Comparison of ENCODE assay signal across 8 mouse cellular contexts in the genomic region with DNA sequence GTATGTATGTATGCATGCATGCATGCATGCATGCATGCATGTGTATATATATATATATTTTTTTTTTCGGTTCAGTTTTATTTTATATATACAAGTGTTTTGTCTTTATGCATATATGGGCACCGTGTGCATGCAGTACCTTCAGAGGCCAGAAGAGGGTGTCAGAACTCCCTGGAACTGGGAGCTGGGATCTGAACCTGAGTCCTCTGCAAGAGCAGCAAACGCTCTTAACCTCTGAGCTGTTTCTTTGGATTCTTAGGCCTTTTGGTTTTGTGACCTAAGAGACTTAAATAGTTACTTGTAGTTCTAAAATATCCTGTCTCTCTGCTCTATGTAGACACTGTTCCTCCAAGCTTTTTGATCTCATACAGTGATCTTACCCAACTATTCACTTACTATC. TPM values are rescaled to one million over a fixed set of nuclear protein-coding genes. Genes with fewer than 3 reads are reported as not detected.
DNase-seq lines count a peak whose midpoint lies in the region; ATAC-seq and TF ChIP-seq lines count a peak whose summit lies in the region.

No protein-coding gene starts in this region.

- peak; percentile 74 for DNase-seq in forebrain, embryonic 11.5 days (ENCODE audit: low spot score)
- DNase-seq in midbrain, embryonic 10.5 days (ENCODE audit: low spot score): peak; percentile 58
- peak; percentile 77 to 79 for DNase-seq in kidney, postnatal 4 days
- peak; percentile 61 for DNase-seq in stomach, postnatal 0 days (ENCODE audit: low spot score)
- DNase-seq in frontal cortex, postnatal 25 days (ENCODE audit: low spot score in 2 of 2): no peak

- no peak overlapping the region for H3K4me2 ChIP-seq in forebrain, embryonic 11.5 days (ENCODE audit: low read depth, low read length, severe bottlenecking)
- H3K4me2 ChIP-seq in forebrain, embryonic 12.5 days: no peak overlapping the region
- H3K4me2 ChIP-seq in midbrain, embryonic 16.5 days (ENCODE audit: low read length): no peak overlapping the region
- no peak overlapping the region for H3K4me2 ChIP-seq in stomach, postnatal 0 days (replicated peaks; ENCODE audit: low read depth)

- no peak overlapping the region for H3K4me3 ChIP-seq in forebrain, embryonic 11.5 days (ENCODE audit: low read depth, low read length)
- H3K4me3 ChIP-seq in forebrain, embryonic 12.5 days (replicated peaks): no peak overlapping the region
- H3K4me3 ChIP-seq in midbrain, embryonic 10.5 days: no peak overlapping the region
- H3K4me3 ChIP-seq in midbrain, embryonic 16.5 days (ENCODE audit: low read depth, low read length): no peak overlapping the region
- no peak overlapping the region for H3K4me3 ChIP-seq in bone marrow, adult 2 months (replicated peaks; ENCODE audit: control insufficient read depth, low read depth, low read length)
- no peak overlapping the region for H3K4me3 ChIP-seq in stomach, postnatal 0 days (ENCODE audit: low read depth, low read length)

- H3K9ac ChIP-seq in forebrain, embryonic 11.5 days (ENCODE audit: low read length): no peak overlapping the region
- no peak overlapping the region for H3K9ac ChIP-seq in forebrain, embryonic 12.5 days
- H3K9ac ChIP-seq in midbrain, embryonic 16.5 days (ENCODE audit: low read depth, low read length): no peak overlapping the region
- H3K9ac ChIP-seq in stomach, postnatal 0 days (ENCODE audit: low read length): no peak overlapping the region

- H3K27ac ChIP-seq in forebrain, embryonic 11.5 days (ENCODE audit: low read depth, low read length): no peak overlapping the region
- H3K27ac ChIP-seq in forebrain, embryonic 12.5 days: no peak overlapping the region
- H3K27ac ChIP-seq in midbrain, embryonic 10.5 days (replicated peaks): no peak overlapping the region
- H3K27ac ChIP-seq in midbrain, embryonic 16.5 days (ENCODE audit: low read length): no peak overlapping the region
- no peak overlapping the region for H3K27ac ChIP-seq in bone marrow, adult 2 months (ENCODE audit: control insufficient read depth, insufficient read depth, low read depth, low read length, poor library complexity)
- H3K27ac ChIP-seq in stomach, postnatal 0 days (replicated peaks): no peak overlapping the region

- 55% methylated on average over 3 of the region's 3 CpGs for WGBS in forebrain, embryonic 11.5 days
- 44% methylated on average over 3 of the region's 3 CpGs for WGBS in forebrain, embryonic 12.5 days
- 61% methylated on average over 3 of the region's 3 CpGs for WGBS in midbrain, embryonic 10.5 days
- WGBS in midbrain, embryonic 16.5 days: 51% methylated on average over 3 of the region's 3 CpGs
- WGBS in bone marrow, adult 2 months: 72% methylated on average over 3 of the region's 3 CpGs
- 69% methylated on average over 3 of the region's 3 CpGs for WGBS in stomach, postnatal 0 days

- TF ChIP-seq EP300 in stomach, postnatal 0 days (optimal IDR thresholded peaks at IDR 0.05): no peak

- 0 out of 2 replicates have a peak, but pooled peaks have one; percentile 30 for ATAC-seq in forebrain, embryonic 11.5 days (replicated peaks; ENCODE audit: low FRiP score)
- ATAC-seq in forebrain, embryonic 12.5 days (ENCODE audit: low FRiP score): no peak
- ATAC-seq in midbrain, embryonic 16.5 days: no peak
- ATAC-seq in stomach, postnatal 0 days (ENCODE audit: low FRiP score, low TSS enrichment): no peak

- H3K4me1 ChIP-seq in forebrain, embryonic 11.5 days (replicated peaks; ENCODE audit: control insufficient read depth, insufficient read depth, low read length): no peaks in the 10 kb centered on the region
- H3K4me1 ChIP-seq in forebrain, embryonic 12.5 days: peaks cover 22% of the 10 kb centered on the region
- peaks cover 4% of the 10 kb centered on the region for H3K4me1 ChIP-seq in midbrain, embryonic 10.5 days
- H3K4me1 ChIP-seq in midbrain, embryonic 16.5 days (ENCODE audit: control insufficient read depth, insufficient read depth, low read length): no peaks in the 10 kb centered on the region
- H3K4me1 ChIP-seq in bone marrow, adult 2 months (ENCODE audit: control insufficient read depth, insufficient read depth, low read length): no peaks in the 10 kb centered on the region; the same call in 1 of the 2 replicates
- H3K4me1 ChIP-seq in stomach, postnatal 0 days (replicated peaks; ENCODE audit: control insufficient read depth, insufficient read depth): peaks cover 10% of the 10 kb centered on the region; the same call in 1 of the 2 replicates

- H3K27me3 ChIP-seq in forebrain, embryonic 11.5 days (ENCODE audit: control insufficient read depth, insufficient read depth, low read length): no peaks in the 10 kb centered on the region
- no peaks in the 10 kb centered on the region for H3K27me3 ChIP-seq in forebrain, embryonic 12.5 days
- H3K27me3 ChIP-seq in midbrain, embryonic 10.5 days (ENCODE audit: low read depth, poor library complexity, severe bottlenecking): no peaks in the 10 kb centered on the region
- H3K27me3 ChIP-seq in midbrain, embryonic 16.5 days (ENCODE audit: control insufficient read depth, insufficient read depth, low read depth, low read length): no peaks in the 10 kb centered on the region
- H3K27me3 ChIP-seq in stomach, postnatal 0 days (ENCODE audit: control insufficient read depth, insufficient read depth, low read length): no peaks in the 10 kb centered on the region

- peak; percentile 63 for TF ChIP-seq CTCF in bone marrow, adult 2 months (IDR thresholded peaks at IDR 0.05; ENCODE audit: control insufficient read depth, insufficient read depth, low read length)
- peak; percentile 72 for TF ChIP-seq CTCF in stomach, postnatal 0 days (IDR thresholded peaks at IDR 0.05; ENCODE audit: low read depth)

- TF ChIP-seq POLR2A in bone marrow, adult 2 months (IDR thresholded peaks at IDR 0.05; ENCODE audit: borderline replicate concordance, control insufficient read depth, low read depth, low read length): no peak

- no peaks in the 10 kb centered on the region for H3K9me3 ChIP-seq in forebrain, embryonic 11.5 days (ENCODE audit: control insufficient read depth, low read length)
- no peaks in the 10 kb centered on the region for H3K9me3 ChIP-seq in forebrain, embryonic 12.5 days
- H3K9me3 ChIP-seq in midbrain, embryonic 10.5 days (replicated peaks): no peaks in the 10 kb centered on the region
- no peaks in the 10 kb centered on the region for H3K9me3 ChIP-seq in midbrain, embryonic 16.5 days (replicated peaks; ENCODE audit: control insufficient read depth, low read length, poor library complexity, severe bottlenecking)
- H3K9me3 ChIP-seq in stomach, postnatal 0 days (ENCODE audit: control insufficient read depth, low read length): no peaks in the 10 kb centered on the region

- H3K36me3 ChIP-seq in forebrain, embryonic 11.5 days (ENCODE audit: control insufficient read depth, insufficient read depth, low read length): no peaks in the 10 kb centered on the region
- 0 out of 2 replicates have a peak, but pooled peaks cover 9% of the 10 kb centered on the region for H3K36me3 ChIP-seq in forebrain, embryonic 12.5 days (replicated peaks)
- H3K36me3 ChIP-seq in midbrain, embryonic 10.5 days: peaks cover 33% of the 10 kb centered on the region
- H3K36me3 ChIP-seq in midbrain, embryonic 16.5 days (ENCODE audit: control insufficient read depth, insufficient read depth, low read length): no peaks in the 10 kb centered on the region
- no peaks in the 10 kb centered on the region for H3K36me3 ChIP-seq in stomach, postnatal 0 days (ENCODE audit: control insufficient read depth, insufficient read depth, low read length)

RNA-seq across cellular contexts. Expression of a gene that starts 11.6 kb away (rescaled TPM):
- 265 TPM in 2 replicates for polyA plus RNA-seq in forebrain, embryonic 11.5 days (2014; fragmentation: Nextera tagmentation; extraction: Ambion mirVana)
- polyA plus RNA-seq in forebrain, embryonic 12.5 days (2016; fragmentation: Nextera tagmentation; extraction: Ambion mirVana): 226 and 228 TPM in 2 replicates
- polyA plus RNA-seq in midbrain, embryonic 10.5 days (2016; fragmentation: Nextera tagmentation; extraction: Ambion mirVana): 288 and 291 TPM in 2 replicates
- 200 and 205 TPM in 2 replicates for polyA plus RNA-seq in midbrain, embryonic 16.5 days (2015; fragmentation: Nextera tagmentation; extraction: Ambion mirVana)
- 146 and 155 TPM in 2 replicates for polyA plus RNA-seq in bone marrow, adult 2 months (2011; ENCODE audit: insufficient read depth, insufficient read length, low replicate concordance, missing spikeins)
- polyA plus RNA-seq in stomach, postnatal 0 days (2015; fragmentation: Nextera tagmentation; extraction: Ambion mirVana): 159 and 168 TPM in 2 replicates

RNA-seq across cellular contexts. Expression of a gene that starts 25.9 kb away (rescaled TPM):
- polyA plus RNA-seq in forebrain, embryonic 11.5 days (2014; fragmentation: Nextera tagmentation; extraction: Ambion mirVana): 6.6 and 7.6 TPM in 2 replicates
- polyA plus RNA-seq in forebrain, embryonic 12.5 days (2016; fragmentation: Nextera tagmentation; extraction: Ambion mirVana): 2.1 and 3.4 TPM in 2 replicates
- 5.6 and 6.4 TPM in 2 replicates for polyA plus RNA-seq in midbrain, embryonic 10.5 days (2016; fragmentation: Nextera tagmentation; extraction: Ambion mirVana)
- polyA plus RNA-seq in midbrain, embryonic 16.5 days (2015; fragmentation: Nextera tagmentation; extraction: Ambion mirVana): 0.52 and 0.68 TPM in 2 replicates
- 218 and 304 TPM in 2 replicates for polyA plus RNA-seq in bone marrow, adult 2 months (2011; ENCODE audit: insufficient read depth, insufficient read length, low replicate concordance, missing spikeins)
- polyA plus RNA-seq in stomach, postnatal 0 days (2015; fragmentation: Nextera tagmentation; extraction: Ambion mirVana): 0.50 and 0.70 TPM in 2 replicates

RNA-seq across cellular contexts. Expression of a gene that starts 26.3 kb away (rescaled TPM):
- polyA plus RNA-seq in forebrain, embryonic 11.5 days (2014; fragmentation: Nextera tagmentation; extraction: Ambion mirVana): not detected in 2 replicates
- 0.10 and 0.37 TPM in 2 replicates for polyA plus RNA-seq in forebrain, embryonic 12.5 days (2016; fragmentation: Nextera tagmentation; extraction: Ambion mirVana)
- 0.32 and 0.47 TPM in 2 replicates for polyA plus RNA-seq in midbrain, embryonic 10.5 days (2016; fragmentation: Nextera tagmentation; extraction: Ambion mirVana)
- 0.40 and 0.64 TPM in 2 replicates for polyA plus RNA-seq in midbrain, embryonic 16.5 days (2015; fragmentation: Nextera tagmentation; extraction: Ambion mirVana)
- polyA plus RNA-seq in bone marrow, adult 2 months (2011; ENCODE audit: insufficient read depth, insufficient read length, low replicate concordance, missing spikeins): 1.5 and 2.3 TPM in 2 replicates
- polyA plus RNA-seq in stomach, postnatal 0 days (2015; fragmentation: Nextera tagmentation; extraction: Ambion mirVana): 0.30 and 0.46 TPM in 2 replicates

RNA-seq across cellular contexts. Expression of a gene that starts 43.8 kb away (rescaled TPM):
- 1,395 and 1,473 TPM in 2 replicates for polyA plus RNA-seq in forebrain, embryonic 11.5 days (2014; fragmentation: Nextera tagmentation; extraction: Ambion mirVana)
- 1,521 and 1,527 TPM in 2 replicates for polyA plus RNA-seq in forebrain, embryonic 12.5 days (2016; fragmentation: Nextera tagmentation; extraction: Ambion mirVana)
- polyA plus RNA-seq in midbrain, embryonic 10.5 days (2016; fragmentation: Nextera tagmentation; extraction: Ambion mirVana): 1,542 and 1,692 TPM in 2 replicates
- polyA plus RNA-seq in midbrain, embryonic 16.5 days (2015; fragmentation: Nextera tagmentation; extraction: Ambion mirVana): 630 and 680 TPM in 2 replicates
- polyA plus RNA-seq in bone marrow, adult 2 months (2011; ENCODE audit: insufficient read depth, insufficient read length, low replicate concordance, missing spikeins): 406 and 641 TPM in 2 replicates
- 236 and 251 TPM in 2 replicates for polyA plus RNA-seq in stomach, postnatal 0 days (2015; fragmentation: Nextera tagmentation; extraction: Ambion mirVana)

RNA-seq across cellular contexts. Expression of a gene that starts 44.5 kb away (rescaled TPM):
- polyA plus RNA-seq in forebrain, embryonic 11.5 days (2014; fragmentation: Nextera tagmentation; extraction: Ambion mirVana): 214 and 221 TPM in 2 replicates
- polyA plus RNA-seq in forebrain, embryonic 12.5 days (2016; fragmentation: Nextera tagmentation; extraction: Ambion mirVana): 233 and 250 TPM in 2 replicates
- 194 and 206 TPM in 2 replicates for polyA plus RNA-seq in midbrain, embryonic 10.5 days (2016; fragmentation: Nextera tagmentation; extraction: Ambion mirVana)
- 139 and 151 TPM in 2 replicates for polyA plus RNA-seq in midbrain, embryonic 16.5 days (2015; fragmentation: Nextera tagmentation; extraction: Ambion mirVana)
- polyA plus RNA-seq in bone marrow, adult 2 months (2011; ENCODE audit: insufficient read depth, insufficient read length, low replicate concordance, missing spikeins): 178 and 226 TPM in 2 replicates
- polyA plus RNA-seq in stomach, postnatal 0 days (2015; fragmentation: Nextera tagmentation; extraction: Ambion mirVana): 23.0 and 26.8 TPM in 2 replicates

Comparison
In these comparisons a context has a peak if more than half of its experiments do, and no peak if none do; other contexts are left out.
1. DNase-seq: peak in forebrain, embryonic 11.5 days (single experiment), midbrain, embryonic 10.5 days (single experiment), kidney, postnatal 4 days (2 of 2) and stomach, postnatal 0 days (single experiment); none in frontal cortex, postnatal 25 days (0 of 2).
2. RNA of a gene that starts 25.9 kb away (polyA plus RNA-seq): 218 to 304 TPM in bone marrow, adult 2 months; 6.6 to 7.6 TPM in forebrain, embryonic 11.5 days, 5.6 to 6.4 TPM in midbrain, embryonic 10.5 days, 2.1 to 3.4 TPM in forebrain, embryonic 12.5 days, 0.52 to 0.68 TPM in midbrain, embryonic 16.5 days and 0.50 to 0.70 TPM in stomach, postnatal 0 days; every median in the first group is over 10 times any median in the second.